Mouse (Mus musculus) adrenal gland, adult (tissue): ENCODE data around the gene A530084C06Rik.

ENCODE experiments used
- DNase-seq, 2 experiments: peaks; one replicate each; pipeline ENCODE4 v3.0.0; 2022 to 2023; ENCODE audit warnings: low spot score in 1 of 2; ENCODE audit not compliant: inconsistent age in 2 of 2

The A530084C06Rik gene

DNA sequence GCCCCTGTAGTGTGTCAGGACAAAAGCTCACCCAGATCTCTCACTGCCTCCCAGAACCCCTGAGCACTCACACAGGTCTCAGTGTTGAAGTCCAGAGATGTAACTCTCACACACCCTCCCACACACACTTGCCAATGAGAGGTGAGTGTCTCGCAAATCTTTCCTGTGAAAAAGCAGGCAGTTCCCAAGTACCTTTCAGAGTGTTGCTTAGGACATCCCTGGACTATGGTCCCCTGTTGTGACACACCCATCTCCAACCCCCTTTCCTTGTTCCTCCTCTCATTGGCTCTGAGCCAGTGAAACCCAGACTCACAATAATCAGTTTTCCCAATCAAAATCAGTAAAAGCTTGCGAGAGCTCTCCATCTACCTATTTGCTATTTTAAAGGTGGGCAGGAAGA lies 12.3 kb downstream of the A530084C06Rik start:
- DNase-seq: no peak

DNA sequence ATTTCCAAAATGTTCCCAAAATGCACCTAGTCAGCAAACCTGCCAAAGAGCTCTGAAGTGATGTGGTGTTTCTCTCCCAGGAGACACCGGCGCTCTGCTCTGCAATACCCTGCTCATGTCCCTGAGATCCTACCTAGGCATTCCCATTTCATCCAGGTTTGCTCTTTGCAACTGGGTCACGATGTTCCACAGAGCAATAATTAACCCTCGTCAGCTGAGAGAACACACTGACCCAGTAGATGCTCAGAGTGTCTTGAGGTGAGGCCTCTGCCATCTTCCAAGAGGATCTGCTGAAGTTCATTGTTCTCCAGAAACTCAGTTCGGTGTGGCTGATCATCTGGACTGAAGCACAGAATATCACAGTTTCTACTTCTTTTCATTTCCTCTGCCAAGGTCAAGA lies 16.1 kb downstream of the A530084C06Rik start:
- DNase-seq: no peak

DNA sequence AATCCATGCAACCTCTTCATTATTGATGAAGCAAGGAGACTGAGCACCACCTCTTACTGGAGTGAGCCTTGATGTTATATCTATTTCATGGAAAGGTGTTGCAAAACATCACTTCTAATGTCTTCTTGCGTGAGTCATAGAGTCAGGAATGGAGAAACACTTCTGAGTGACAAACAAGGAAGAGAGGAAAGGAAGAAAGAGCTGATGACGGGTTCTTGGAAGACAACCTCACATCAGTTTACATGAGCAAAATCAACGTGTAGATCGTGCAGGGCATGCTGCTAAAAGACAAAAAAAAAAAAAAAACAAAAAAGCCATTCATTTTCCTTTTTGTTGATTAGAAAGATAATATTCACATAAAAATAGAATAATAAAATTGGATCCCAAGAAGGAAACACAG lies 24.4 kb downstream of the A530084C06Rik start:
- no peak for DNase-seq

DNA sequence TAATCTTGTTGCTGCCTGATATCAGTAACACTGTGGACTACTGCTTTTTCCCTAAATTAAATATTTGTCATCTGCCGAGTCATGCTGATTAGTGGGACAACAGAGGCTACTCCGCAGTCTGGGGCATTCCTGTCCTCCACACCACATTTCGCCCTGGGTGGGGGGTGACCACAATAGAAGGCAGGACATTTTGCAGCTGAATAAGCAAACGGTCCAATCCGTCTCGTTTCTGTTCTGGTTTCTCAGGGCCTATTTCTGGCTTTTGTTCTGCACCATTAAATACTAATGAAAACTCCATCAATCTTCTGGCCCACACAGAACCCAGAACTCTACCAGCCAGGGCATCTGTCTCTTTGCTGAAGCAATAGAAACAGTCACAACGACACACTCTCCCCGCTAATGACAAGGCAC lies 27.5 kb downstream of the A530084C06Rik start:
- no peak for DNase-seq

DNA sequence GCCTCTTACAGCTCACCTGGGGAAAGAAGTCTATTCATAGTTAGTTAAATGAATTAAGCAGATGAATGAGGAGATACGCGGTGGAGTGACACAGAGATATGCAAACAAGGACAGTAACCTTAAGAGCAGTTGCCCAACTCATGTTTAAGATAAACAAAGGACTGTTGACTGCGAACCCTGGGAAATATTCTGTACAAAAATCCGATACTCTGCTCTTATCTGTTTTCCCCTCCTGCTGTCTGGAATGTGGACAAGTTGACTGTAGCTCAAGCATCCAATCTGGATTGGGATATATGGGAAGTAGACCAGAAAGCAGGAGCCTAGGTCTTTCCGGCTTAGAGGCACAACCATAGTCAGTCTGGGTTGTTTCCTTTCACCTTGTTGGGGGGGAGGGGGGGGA lies 27.9 kb downstream of the A530084C06Rik start:
- DNase-seq: no peak

DNA sequence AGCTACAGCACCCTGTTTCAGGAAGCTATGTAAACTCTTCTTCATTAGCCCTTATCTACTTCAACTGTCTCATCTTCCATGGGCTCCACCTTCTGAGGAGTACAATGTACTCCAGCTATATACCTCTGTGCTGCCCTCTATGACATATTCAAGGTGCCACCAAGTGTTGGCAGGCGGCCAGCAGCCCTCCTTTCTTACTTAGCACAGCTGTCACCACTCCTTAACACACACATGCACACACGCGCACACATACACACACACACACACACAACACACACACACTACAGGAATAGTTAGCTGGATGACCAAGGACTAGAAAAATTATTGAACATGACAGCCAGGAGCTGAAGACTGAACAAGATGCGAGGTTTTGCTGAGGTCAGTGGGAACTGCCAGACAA lies 34.2 kb downstream of the A530084C06Rik start:
- DNase-seq: no peak

DNA sequence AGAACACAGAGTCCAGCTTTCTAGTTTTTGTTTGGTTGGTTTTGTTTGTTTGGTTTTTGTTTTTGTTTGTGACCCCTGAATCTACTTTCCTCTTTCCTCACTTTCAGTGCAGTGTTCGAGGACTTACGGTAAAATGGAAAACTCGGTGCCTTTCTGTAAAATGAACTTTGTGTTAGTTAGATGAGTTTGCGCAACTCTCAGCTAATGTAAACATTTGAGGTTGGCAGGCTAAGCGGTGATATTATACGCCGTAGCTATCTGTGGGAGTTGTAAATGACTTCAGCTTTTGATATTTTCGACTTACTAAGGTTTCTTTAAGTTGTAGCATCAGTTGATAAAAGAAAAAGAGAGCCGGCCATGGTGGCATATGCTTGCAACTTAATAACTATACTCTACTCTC lies 40.2 kb downstream of the A530084C06Rik start:
- no peak for DNase-seq

DNA sequence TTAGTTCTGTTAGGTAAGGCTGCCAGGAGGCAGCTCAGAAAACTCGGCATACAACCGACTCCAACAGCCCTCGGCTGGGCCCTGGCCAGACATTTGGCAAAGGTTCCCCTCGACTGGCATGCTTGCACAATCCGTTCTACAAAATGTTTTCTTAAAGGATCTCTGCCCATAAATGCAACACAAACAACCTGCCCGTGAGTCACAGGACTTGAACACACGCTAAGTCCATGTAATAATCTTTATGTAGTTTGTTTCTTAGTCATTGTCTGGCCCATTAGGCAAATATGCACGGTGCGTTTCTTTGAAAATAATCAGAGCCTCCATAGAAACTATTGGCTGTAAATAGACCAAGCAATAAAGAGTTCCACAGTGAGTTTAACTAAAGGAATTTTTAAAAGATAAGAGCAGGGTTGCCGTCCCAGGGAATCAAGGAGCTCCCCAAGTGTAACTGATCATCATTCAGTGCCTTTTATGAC lies 40.7 kb downstream of the A530084C06Rik start:
- DNase-seq: peak; percentile 33 to 85

DNA sequence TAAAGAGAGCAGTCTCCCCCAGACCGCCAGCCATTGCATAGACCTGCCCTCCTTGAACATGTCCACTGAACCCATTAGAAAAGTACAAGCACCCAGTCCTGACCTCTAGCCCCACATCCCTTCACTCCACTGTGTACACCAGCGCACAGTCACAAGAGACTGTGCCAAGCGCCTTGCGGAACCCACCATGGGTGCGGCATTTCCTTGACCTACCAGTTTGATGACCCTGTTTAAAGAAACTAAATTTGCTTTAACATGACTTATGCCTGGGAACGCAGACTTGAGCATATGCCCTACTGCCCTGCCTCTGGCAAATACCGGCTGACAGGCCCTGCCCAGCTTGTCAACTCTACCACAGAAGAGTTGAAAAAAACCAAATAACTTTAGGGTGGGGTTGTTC lies 43.9 kb downstream of the A530084C06Rik start:
- no peak for DNase-seq

DNA sequence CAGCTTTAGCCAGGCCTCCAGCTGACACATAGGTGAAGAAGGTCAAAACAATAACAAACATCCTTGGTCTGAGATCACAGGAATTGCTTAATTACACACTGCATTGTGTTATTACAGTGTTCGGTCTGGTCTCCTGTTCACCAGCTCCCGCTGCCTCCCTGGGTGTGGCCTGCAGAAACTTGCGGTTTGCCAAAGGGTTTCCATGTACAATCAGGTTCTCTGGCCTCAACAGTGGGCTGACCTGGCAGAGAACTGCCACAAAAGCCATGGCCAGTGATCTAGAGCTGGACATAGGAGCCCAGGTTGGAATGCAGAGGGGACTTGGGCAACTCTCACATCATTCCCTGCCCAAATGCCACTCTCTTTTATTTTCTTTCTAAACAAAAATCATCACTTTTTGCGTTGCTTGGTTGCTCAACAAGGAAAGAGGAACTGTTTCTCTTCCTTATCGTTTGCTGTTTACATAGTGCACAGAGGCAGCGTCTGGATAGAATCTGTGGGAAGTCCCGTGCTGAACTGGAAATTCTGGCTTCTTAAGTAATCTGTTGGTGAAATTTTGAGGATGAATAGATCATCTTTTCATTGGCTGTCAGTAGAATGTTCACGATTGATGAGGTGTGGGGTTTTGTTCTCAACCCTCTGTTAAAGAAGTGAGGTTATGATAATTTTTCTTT lies 52.5 kb downstream of the A530084C06Rik start:
- DNase-seq: no peak
